Mouse (Mus musculus) frontal cortex, adult (tissue): Measurements from ENCODE around the gene Mfsd4a.
A peak's percentile ranks its signal among the peaks of the same experiment; 100 is the strongest.

Experiments used
- ATAC-seq: cut with Nextera tagmentation; 2 replicates; pipeline ENCODE4 v1.9.2; 2017; ENCODE audit warnings: mild to moderate bottlenecking, moderate library complexity, mixed read lengths; ENCODE audit not compliant: low TSS enrichment

The Mfsd4a gene

GRCm38 (mm10) chr1:132067261-132068255, at the start of gene Mfsd4a:
TSS of gene Mfsd4a (minus strand) at chr1:132068062.
- ATAC-seq = peak; percentile 60

- peak; percentile 60 for ATAC-seq
Measured at GRCm38 (mm10) chr1:132116606-132117005, 48.7 kb upstream of the Mfsd4a start.

GRCm38 (mm10) chr1:132113098-132113497, 45.2 kb upstream of the Mfsd4a start:
- no peak for ATAC-seq

- ATAC-seq = no peak
Measured at GRCm38 (mm10) chr1:132112426-132112825, 44.6 kb upstream of the Mfsd4a start.

- ATAC-seq = no peak
Measured at GRCm38 (mm10) chr1:132111411-132111810, 43.5 kb upstream of the Mfsd4a start.

- no peak for ATAC-seq
Measured at GRCm38 (mm10) chr1:132109368-132109767, 41.5 kb upstream of the Mfsd4a start.

- no peak for ATAC-seq
Measured at GRCm38 (mm10) chr1:132104353-132104752, 36.5 kb upstream of the Mfsd4a start.

- ATAC-seq = no peak
Measured at GRCm38 (mm10) chr1:132101953-132102697, 34.3 kb upstream of the Mfsd4a start.

- no peak for ATAC-seq
Measured at GRCm38 (mm10) chr1:132099775-132100174, 31.9 kb upstream of the Mfsd4a start.

GRCm38 (mm10) chr1:132099016-132099415, 31.2 kb upstream of the Mfsd4a start:
- peak; percentile 90 for ATAC-seq

GRCm38 (mm10) chr1:132098076-132098475, 30.2 kb upstream of the Mfsd4a start:
- ATAC-seq = no peak

GRCm38 (mm10) chr1:132095356-132096004, 27.6 kb upstream of the Mfsd4a start:
- ATAC-seq = 0 out of 2 replicates have a peak, but pooled peaks have one; percentile 24

- no peak for ATAC-seq
Measured at GRCm38 (mm10) chr1:132093269-132093668, 25.4 kb upstream of the Mfsd4a start.

- ATAC-seq = no peak
Measured at GRCm38 (mm10) chr1:132090266-132090665, 22.4 kb upstream of the Mfsd4a start.

GRCm38 (mm10) chr1:132089767-132090166, 21.9 kb upstream of the Mfsd4a start:
- ATAC-seq = no peak

- ATAC-seq = peak; percentile 91
Measured at GRCm38 (mm10) chr1:132088181-132088671, 20.4 kb upstream of the Mfsd4a start.

- ATAC-seq = no peak
Measured at GRCm38 (mm10) chr1:132085181-132086049, 17.6 kb upstream of the Mfsd4a start.

GRCm38 (mm10) chr1:132078413-132078812, 10.6 kb upstream of the Mfsd4a start:
- no peak for ATAC-seq

GRCm38 (mm10) chr1:132075576-132075975, 7.7 kb upstream of the Mfsd4a start:
- no peak for ATAC-seq

- no peak for ATAC-seq
Measured at GRCm38 (mm10) chr1:132070659-132071058, 2.8 kb upstream of the Mfsd4a start.

- ATAC-seq = no peak
Measured at GRCm38 (mm10) chr1:132069436-132069835, 1.6 kb upstream of the Mfsd4a start.
